15 mouse cellular contexts compared by ENCODE assay signal in the genomic region with DNA sequence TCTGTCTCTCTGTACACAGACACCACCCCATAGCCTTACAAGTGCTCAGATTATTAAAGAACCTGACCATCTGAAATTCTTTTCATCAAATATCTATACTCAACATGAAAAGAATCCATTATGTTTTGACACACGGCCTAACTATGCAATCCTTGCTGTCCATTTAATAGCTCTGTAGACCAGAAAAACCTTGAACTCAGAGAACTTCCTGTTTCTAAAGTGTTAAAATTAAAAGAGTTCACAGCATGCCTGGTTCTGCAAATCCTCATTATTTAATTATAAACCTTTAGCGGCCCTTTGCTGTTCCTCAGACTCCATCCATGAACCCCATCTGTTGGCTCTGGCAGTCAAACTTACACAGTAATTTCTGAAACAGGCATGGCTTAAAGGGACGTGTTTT. TPM values are rescaled to one million over a fixed set of nuclear protein-coding genes. Genes with fewer than 3 reads are reported as not detected.
"Had no signal": no experiment of that assay in that cellular context is flagged by ENCODE, and none has a peak within 500 bp of the region (broad histone marks: within the 10 kb centered on the region; RNA-seq: fewer than 3 reads in every experiment).

No protein-coding gene starts in this region.

RNA-seq across cellular contexts. Expression of gene Gm20767, which starts 2.3 kb away (rescaled TPM):
- total RNA-seq: heart, postnatal 10 days; heart, postnatal 14 days; heart, postnatal 25 days; heart, postnatal 36 days; heart, postnatal 4 days; hematopoietic stem cell, adult 5-6 weeks; hindbrain, postnatal 0 days; layer of hippocampus, adult 18-20 months; layer of hippocampus, adult 2 months; layer of hippocampus, adult 8-10 months; layer of hippocampus, postnatal 10 days; layer of hippocampus, postnatal 14 days; layer of hippocampus, postnatal 25 days; layer of hippocampus, postnatal 36 days; left cerebral cortex, adult 18-20 months had no signal

RNA-seq across cellular contexts. Expression of gene Gm21818, which starts 29.9 kb away (rescaled TPM):
- total RNA-seq: heart, postnatal 10 days; heart, postnatal 14 days; heart, postnatal 25 days; heart, postnatal 36 days; heart, postnatal 4 days; hematopoietic stem cell, adult 5-6 weeks; hindbrain, postnatal 0 days; layer of hippocampus, adult 18-20 months; layer of hippocampus, adult 2 months; layer of hippocampus, adult 8-10 months; layer of hippocampus, postnatal 10 days; layer of hippocampus, postnatal 14 days; layer of hippocampus, postnatal 25 days; layer of hippocampus, postnatal 36 days; left cerebral cortex, adult 18-20 months had no signal
